Mouse (Mus musculus) natural killer cell, adult 2 months (primary cell): ENCODE results near the gene Mterf1b.
"Not testable (repeated sequence)": the region's sequence is repeated elsewhere in the genome, so short reads cannot be mapped to it uniquely, and the experiment has no call there.

Source experiments
- DNase-seq, 2 experiments: peaks; one replicate each; pipeline ENCODE4 v3.0.0; 2022; ENCODE audit warnings: low spot score in 2 of 2

The Mterf1b gene

GRCm38 (mm10) chr5:4191671-4192480 is at the start of gene Mterf1b:
Mterf1b (plus strand) TSS chr5:4192367.
- not testable (repeated sequence) for DNase-seq

- DNase-seq: not testable (repeated sequence)
Measured at GRCm38 (mm10) chr5:4159418-4160071, 32.6 kb upstream of the Mterf1b start.

- DNase-seq: no peak
Measured at GRCm38 (mm10) chr5:4161554-4161953, 30.6 kb upstream of the Mterf1b start.

- no peak for DNase-seq
Measured at GRCm38 (mm10) chr5:4162461-4162860, 29.7 kb upstream of the Mterf1b start.

GRCm38 (mm10) chr5:4167813-4168529 is 24.2 kb upstream of the Mterf1b start:
- DNase-seq: not testable (repeated sequence)

GRCm38 (mm10) chr5:4168530-4168926 is 23.6 kb upstream of the Mterf1b start:
- DNase-seq: not testable (repeated sequence)

- not testable (repeated sequence) for DNase-seq
Measured at GRCm38 (mm10) chr5:4176421-4176820, 15.7 kb upstream of the Mterf1b start.

GRCm38 (mm10) chr5:4179364-4179763 is 12.8 kb upstream of the Mterf1b start:
- DNase-seq: no peak

GRCm38 (mm10) chr5:4186815-4187214 is 5.4 kb upstream of the Mterf1b start:
- no peak for DNase-seq

GRCm38 (mm10) chr5:4192481-4193246 is 497 bp downstream of the Mterf1b start:
- DNase-seq: not testable (repeated sequence)

- DNase-seq: no peak
Measured at GRCm38 (mm10) chr5:4193247-4193628, 1.1 kb downstream of the Mterf1b start.

GRCm38 (mm10) chr5:4194166-4194565 is 2.0 kb downstream of the Mterf1b start:
- no peak for DNase-seq

GRCm38 (mm10) chr5:4195086-4195485 is 2.9 kb downstream of the Mterf1b start:
- DNase-seq: no peak

GRCm38 (mm10) chr5:4201368-4201767 is 9.2 kb downstream of the Mterf1b start:
- DNase-seq: no peak

- DNase-seq: not testable (repeated sequence)
Measured at GRCm38 (mm10) chr5:4202276-4202810, 10.2 kb downstream of the Mterf1b start.

GRCm38 (mm10) chr5:4210082-4210481 is 17.9 kb downstream of the Mterf1b start:
- DNase-seq: not testable (repeated sequence)

GRCm38 (mm10) chr5:4221309-4221708 is 29.1 kb downstream of the Mterf1b start:
- no peak for DNase-seq

GRCm38 (mm10) chr5:4221981-4222623 is 29.9 kb downstream of the Mterf1b start:
- DNase-seq: no peak

- no peak for DNase-seq
Measured at GRCm38 (mm10) chr5:4232163-4232562, 40.0 kb downstream of the Mterf1b start.

GRCm38 (mm10) chr5:4234505-4234904 is 42.3 kb downstream of the Mterf1b start:
- no peak for DNase-seq

- no peak for DNase-seq
Measured at GRCm38 (mm10) chr5:4240120-4240519, 48.0 kb downstream of the Mterf1b start.
